Mouse (Mus musculus): Measurements from ENCODE around the gene Trim14. TPM values are rescaled to one million over a fixed set of nuclear protein-coding genes. Genes with fewer than 3 reads are reported as not detected.

Gene Trim14
- polyA plus RNA-seq, 1 experiment from 2014 or later, result 0.43 TPM

GRCm38 (mm10) chr4:46560069-46560705 is 24.2 kb upstream of the Trim14 start:
- no peaks in the 10 kb centered on the region for H3K4me1 ChIP-seq
- no peaks in the 10 kb centered on the region for H3K27me3 ChIP-seq
- no peaks in the 10 kb centered on the region for H3K36me3 ChIP-seq (ENCODE audit: poor library complexity, severe bottlenecking)
- no peak overlapping the region for H3K27ac ChIP-seq
- no peak overlapping the region for H3K9ac ChIP-seq
- no peaks in the 10 kb centered on the region for H3K9me3 ChIP-seq (replicated peaks)
- H3K4me3 ChIP-seq, result no peak overlapping the region
- ATAC-seq, result no peak
- 74% methylated on average over 14 of the region's 14 CpGs for WGBS
- H3K4me2 ChIP-seq, result no peak overlapping the region

GRCm38 (mm10) chr4:46558672-46559667 is 23.0 kb upstream of the Trim14 start:
- H3K27me3 ChIP-seq, result no peaks in the 10 kb centered on the region
- 82% methylated on average over 22 of the region's 22 CpGs for WGBS
- no peak overlapping the region for H3K4me2 ChIP-seq
- no peak overlapping the region for H3K9ac ChIP-seq
- no peak overlapping the region for H3K4me3 ChIP-seq
- no peaks in the 10 kb centered on the region for H3K9me3 ChIP-seq (replicated peaks)
- H3K27ac ChIP-seq, result no peak overlapping the region
- no peaks in the 10 kb centered on the region; the same call in 1 of the 2 replicates for H3K4me1 ChIP-seq
- no peak for ATAC-seq
- no peaks in the 10 kb centered on the region for H3K36me3 ChIP-seq (ENCODE audit: poor library complexity, severe bottlenecking)

- no peak overlapping the region for H3K27ac ChIP-seq
- no peaks in the 10 kb centered on the region for H3K27me3 ChIP-seq
- 95% methylated on average over 3 of the region's 3 CpGs for WGBS
- no peak overlapping the region for H3K4me2 ChIP-seq
- no peaks in the 10 kb centered on the region for H3K36me3 ChIP-seq (ENCODE audit: poor library complexity, severe bottlenecking)
- H3K4me1 ChIP-seq, result no peaks in the 10 kb centered on the region; the same call in 1 of the 2 replicates
- ATAC-seq, result no peak
- no peaks in the 10 kb centered on the region for H3K9me3 ChIP-seq (replicated peaks)
- H3K4me3 ChIP-seq, result no peak overlapping the region
- no peak overlapping the region for H3K9ac ChIP-seq
Observed at GRCm38 (mm10) chr4:46556933-46557332, 21.0 kb upstream of the Trim14 start.

GRCm38 (mm10) chr4:46555762-46556161 is 19.8 kb upstream of the Trim14 start:
- no peaks in the 10 kb centered on the region for H3K27me3 ChIP-seq
- H3K4me2 ChIP-seq, result no peak overlapping the region
- no peak overlapping the region for H3K4me3 ChIP-seq
- 85% methylated on average over 9 of the region's 9 CpGs for WGBS
- no peaks in the 10 kb centered on the region for H3K36me3 ChIP-seq (ENCODE audit: poor library complexity, severe bottlenecking)
- H3K4me1 ChIP-seq, result no peaks in the 10 kb centered on the region; the same call in 1 of the 2 replicates
- H3K9ac ChIP-seq, result no peak overlapping the region
- no peaks in the 10 kb centered on the region for H3K9me3 ChIP-seq (replicated peaks)
- H3K27ac ChIP-seq, result no peak overlapping the region
- no peak for ATAC-seq

- Histone ChIP-seq H3K27me3 (no peaks in the 10 kb centered on the region), H3K9ac (no peak overlapping the region), H3K9me3 (replicated peaks) (no peaks in the 10 kb centered on the region), H3K27ac (no peak overlapping the region), H3K4me3 (no peak overlapping the region), H3K36me3 (ENCODE audit: poor library complexity, severe bottlenecking) (no peaks in the 10 kb centered on the region), H3K4me1 (no peaks in the 10 kb centered on the region; the same call in 1 of the 2 replicates), H3K4me2 (no peak overlapping the region)
- ATAC-seq, result no peak
- 81% methylated on average over 10 of the region's 10 CpGs for WGBS
Observed at GRCm38 (mm10) chr4:46554295-46555069, 18.5 kb upstream of the Trim14 start.

GRCm38 (mm10) chr4:46553864-46554263 is 17.9 kb upstream of the Trim14 start:
- ATAC-seq, result no peak
- 64% methylated on average over 1 of the region's 1 CpGs for WGBS

GRCm38 (mm10) chr4:46550406-46550805 is 14.5 kb upstream of the Trim14 start:
- no peak overlapping the region for H3K4me2 ChIP-seq
- WGBS, result 54% methylated on average over 8 of the region's 8 CpGs
- peaks cover 7% of the 10 kb centered on the region; the same call in 1 of the 2 replicates for H3K4me1 ChIP-seq
- H3K27me3 ChIP-seq, result no peaks in the 10 kb centered on the region
- no peak overlapping the region for H3K4me3 ChIP-seq
- no peak overlapping the region for H3K27ac ChIP-seq
- H3K36me3 ChIP-seq (ENCODE audit: poor library complexity, severe bottlenecking), result no peaks in the 10 kb centered on the region
- no peak overlapping the region for H3K9ac ChIP-seq
- no peak for ATAC-seq
- H3K9me3 ChIP-seq (replicated peaks), result no peaks in the 10 kb centered on the region

More at GRCm38 (mm10) chr4:46553864-46554263, 17.9 kb upstream of the Trim14 start:
- Histone ChIP-seq H3K4me1 (no peaks in the 10 kb centered on the region; the same call in 1 of the 2 replicates), H3K9ac (no peak overlapping the region), H3K27ac (no peak overlapping the region), H3K36me3 (ENCODE audit: poor library complexity, severe bottlenecking) (no peaks in the 10 kb centered on the region), H3K4me2 (no peak overlapping the region), H3K9me3 (replicated peaks) (no peaks in the 10 kb centered on the region), H3K4me3 (no peak overlapping the region), H3K27me3 (no peaks in the 10 kb centered on the region)

- 79% methylated on average over 9 of the region's 10 CpGs for WGBS
- ATAC-seq, result no peak
- Histone ChIP-seq H3K4me3 (no peak overlapping the region), H3K4me1 (peaks cover 7% of the 10 kb centered on the region; the same call in 1 of the 2 replicates), H3K27ac (no peak overlapping the region), H3K27me3 (no peaks in the 10 kb centered on the region), H3K9ac (no peak overlapping the region), H3K4me2 (no peak overlapping the region), H3K9me3 (replicated peaks) (no peaks in the 10 kb centered on the region), H3K36me3 (ENCODE audit: poor library complexity, severe bottlenecking) (no peaks in the 10 kb centered on the region)
Observed at GRCm38 (mm10) chr4:46549979-46550378, 14.0 kb upstream of the Trim14 start.

GRCm38 (mm10) chr4:46546709-46547108 is 10.8 kb upstream of the Trim14 start:
- Histone ChIP-seq H3K27ac (no peak overlapping the region), H3K9me3 (replicated peaks) (no peaks in the 10 kb centered on the region; the same call in 1 of the 2 replicates), H3K36me3 (ENCODE audit: poor library complexity, severe bottlenecking) (no peaks in the 10 kb centered on the region), H3K4me2 (no peak overlapping the region), H3K9ac (no peak overlapping the region), H3K4me1 (0 out of 2 replicates have a peak, but pooled peaks cover 7% of the 10 kb centered on the region), H3K27me3 (no peaks in the 10 kb centered on the region), H3K4me3 (no peak overlapping the region)
- WGBS, result 46% methylated on average over 6 of the region's 6 CpGs
- ATAC-seq, result no peak

GRCm38 (mm10) chr4:46545498-46545897 is 9.6 kb upstream of the Trim14 start:
- Histone ChIP-seq H3K4me2 (no peak overlapping the region), H3K27me3 (no peaks in the 10 kb centered on the region), H3K4me1 (0 out of 2 replicates have a peak, but pooled peaks cover 7% of the 10 kb centered on the region), H3K9ac (no peak overlapping the region), H3K27ac (no peak overlapping the region), H3K36me3 (ENCODE audit: poor library complexity, severe bottlenecking) (no peaks in the 10 kb centered on the region), H3K9me3 (replicated peaks) (no peaks in the 10 kb centered on the region; the same call in 1 of the 2 replicates), H3K4me3 (no peak overlapping the region)
- 11% methylated on average over 9 of the region's 9 CpGs for WGBS
- ATAC-seq, result no peak

- Histone ChIP-seq H3K36me3 (ENCODE audit: poor library complexity, severe bottlenecking) (no peaks in the 10 kb centered on the region), H3K4me2 (no peak overlapping the region), H3K9ac (no peak overlapping the region), H3K9me3 (replicated peaks) (no peaks in the 10 kb centered on the region; the same call in 1 of the 2 replicates), H3K27ac (no peak overlapping the region), H3K27me3 (no peaks in the 10 kb centered on the region), H3K4me3 (no peak overlapping the region), H3K4me1 (0 out of 2 replicates have a peak, but pooled peaks cover 7% of the 10 kb centered on the region)
- 21% methylated on average over 1 of the region's 1 CpGs for WGBS
- no peak for ATAC-seq
Observed at GRCm38 (mm10) chr4:46544313-46544712, 8.4 kb upstream of the Trim14 start.
